Mouse (Mus musculus): Measurements from ENCODE around the gene Barx2.

The Barx2 gene

DNA sequence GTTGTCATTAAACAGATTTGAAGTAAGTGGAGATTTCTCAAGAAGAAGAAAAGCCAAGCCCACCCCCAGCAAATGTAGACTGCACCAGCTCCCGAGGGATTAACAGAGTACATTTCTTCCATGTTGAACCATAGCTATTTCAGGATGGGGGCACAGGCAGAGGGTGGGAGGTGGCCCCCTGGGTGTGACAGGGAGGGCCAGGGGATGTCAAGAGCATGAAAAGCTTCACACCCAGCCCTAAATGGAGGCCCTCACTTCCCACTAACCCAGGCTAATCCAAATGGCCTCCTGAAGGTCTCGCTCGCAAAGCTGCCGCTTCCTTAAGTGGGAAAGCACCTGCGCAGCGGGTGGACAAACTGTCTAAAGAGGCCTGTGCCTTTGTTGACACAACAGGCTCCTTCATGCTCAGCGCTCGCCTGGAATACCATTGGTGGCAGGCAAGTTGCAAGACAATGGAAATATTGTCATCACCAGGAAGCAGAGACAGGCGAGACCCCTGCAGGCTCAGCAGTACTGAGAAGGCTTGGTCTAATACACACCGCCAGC is 18.4 kb downstream of the Barx2 start:
- in situ Hi-C loops (cut with MboI; ENCODE audit: unreplicated experiment in 2 of 2): no loop called here

DNA sequence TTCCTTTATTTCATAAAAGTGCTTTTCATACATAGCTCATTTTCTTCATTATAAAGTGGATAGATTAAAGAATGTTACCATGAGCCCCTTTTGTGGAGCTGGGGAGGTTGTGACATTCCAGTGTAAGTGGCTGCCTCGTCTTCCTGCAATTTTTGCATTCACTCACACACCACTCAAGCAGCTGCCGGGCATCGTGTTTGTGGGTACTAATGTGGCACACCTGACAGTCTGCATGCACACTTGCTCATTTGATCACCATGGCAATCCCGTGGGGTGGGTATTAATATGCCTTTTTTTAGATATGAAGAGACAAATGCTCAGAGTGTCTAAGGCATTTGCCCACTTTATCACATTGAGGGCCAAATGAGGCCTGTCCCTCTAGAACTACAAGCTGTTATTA is 24.9 kb downstream of the Barx2 start:
- in situ Hi-C loops (cut with MboI; ENCODE audit: unreplicated experiment in 2 of 2): no loop called here

DNA sequence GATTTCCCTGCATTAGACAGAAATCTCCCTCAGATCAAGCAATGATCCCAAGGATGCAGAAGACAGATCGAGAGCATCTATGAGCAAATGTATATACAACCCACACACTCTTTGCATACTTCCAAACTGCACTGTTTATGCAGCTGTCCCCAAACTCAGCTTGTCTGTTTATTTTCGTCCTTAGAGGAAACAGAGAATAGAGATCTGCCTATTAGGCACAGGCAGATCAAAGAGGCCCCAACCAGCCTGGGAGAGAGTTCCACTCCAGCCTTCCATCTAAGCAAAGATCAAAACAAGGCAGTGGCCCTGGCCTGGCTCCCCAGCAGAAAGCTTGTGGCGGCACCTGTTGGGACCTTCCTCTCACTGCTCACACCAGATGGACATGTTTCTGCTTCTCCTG is 27.0 kb downstream of the Barx2 start:
- in situ Hi-C loops (cut with MboI; ENCODE audit: unreplicated experiment in 2 of 2): no loop called here

DNA sequence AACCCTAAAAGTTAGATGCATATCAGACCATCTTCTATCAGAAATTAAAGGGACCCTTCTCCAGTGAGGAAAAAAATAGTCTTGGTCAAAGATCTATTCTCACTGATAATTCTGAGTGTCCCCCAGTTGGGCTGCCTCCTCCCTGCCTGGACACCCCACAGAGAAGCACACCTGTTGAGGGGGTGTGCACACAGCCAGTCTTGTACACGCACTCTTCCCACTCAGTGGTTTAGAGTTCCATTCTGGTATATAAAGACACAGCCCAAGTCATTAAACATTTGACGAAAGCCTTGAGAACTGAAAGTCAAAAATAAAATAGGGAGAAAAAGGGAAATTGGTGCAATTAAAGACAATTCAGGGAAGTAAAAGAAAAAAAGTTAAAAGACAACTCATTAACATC is 30.9 kb downstream of the Barx2 start:
- in situ Hi-C loops (cut with MboI; ENCODE audit: unreplicated experiment in 2 of 2): no loop called here

DNA sequence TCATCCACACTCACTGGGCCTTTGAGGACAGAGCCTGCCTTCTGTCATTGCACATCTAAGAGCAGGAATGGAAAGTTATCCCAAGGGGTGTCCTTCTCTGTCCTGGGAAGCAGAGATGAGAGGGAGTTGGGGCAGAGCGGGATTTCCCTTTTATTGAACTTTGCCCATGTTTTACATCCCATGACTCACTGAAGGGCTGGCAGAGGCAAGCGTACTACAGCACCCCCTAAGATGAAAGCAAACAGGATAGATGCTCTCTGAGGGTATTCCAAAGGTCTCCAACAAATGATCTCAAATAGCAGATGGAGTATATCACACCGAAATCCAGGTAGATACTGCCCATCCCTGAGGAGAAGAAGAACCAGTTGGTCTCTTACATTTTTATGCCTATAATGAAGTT is 37.7 kb downstream of the Barx2 start:
- in situ Hi-C loops (cut with MboI; ENCODE audit: unreplicated experiment in 2 of 2): no loop called here

DNA sequence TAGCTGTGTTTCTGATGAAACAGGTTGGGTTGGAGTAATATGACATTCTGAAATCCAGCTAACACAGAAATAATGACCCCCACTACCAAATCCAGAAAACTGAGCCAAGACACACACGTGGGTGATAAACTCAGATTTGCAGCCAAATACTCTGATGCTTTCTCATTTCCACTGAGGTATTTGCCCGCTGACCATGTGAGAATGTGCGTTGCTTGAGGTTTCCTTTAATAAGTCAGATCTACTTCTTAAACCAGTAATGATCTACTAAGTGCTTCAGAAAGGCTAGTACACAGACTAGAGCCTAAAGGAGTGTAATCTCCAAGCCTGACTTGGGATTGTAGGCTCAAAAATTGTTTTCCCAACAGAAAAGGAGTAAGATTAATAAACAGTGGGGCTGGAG is 39.0 kb downstream of the Barx2 start:
- in situ Hi-C loops (cut with MboI; ENCODE audit: unreplicated experiment in 2 of 2): no loop called here

DNA sequence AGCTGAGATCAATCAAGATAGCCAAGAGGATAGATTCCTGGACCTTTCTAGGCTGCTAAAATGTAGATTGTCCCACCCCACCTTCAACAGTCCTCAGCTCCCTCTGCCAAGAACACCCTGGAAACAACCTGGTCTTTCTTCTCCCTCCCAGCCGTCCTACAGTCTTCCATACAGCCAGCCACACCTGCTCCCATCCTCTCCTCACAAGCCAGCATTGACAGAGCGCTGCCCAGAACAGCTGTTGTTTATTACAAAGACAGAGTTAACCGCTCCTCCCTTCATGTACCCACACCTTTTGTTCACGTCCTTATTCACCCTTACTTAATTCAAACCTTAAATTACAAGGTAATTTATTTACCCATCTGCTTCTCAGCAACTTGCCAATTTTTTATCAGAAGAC is 41.9 kb downstream of the Barx2 start:
- in situ Hi-C loops (cut with MboI; ENCODE audit: unreplicated experiment in 2 of 2): no loop called here

DNA sequence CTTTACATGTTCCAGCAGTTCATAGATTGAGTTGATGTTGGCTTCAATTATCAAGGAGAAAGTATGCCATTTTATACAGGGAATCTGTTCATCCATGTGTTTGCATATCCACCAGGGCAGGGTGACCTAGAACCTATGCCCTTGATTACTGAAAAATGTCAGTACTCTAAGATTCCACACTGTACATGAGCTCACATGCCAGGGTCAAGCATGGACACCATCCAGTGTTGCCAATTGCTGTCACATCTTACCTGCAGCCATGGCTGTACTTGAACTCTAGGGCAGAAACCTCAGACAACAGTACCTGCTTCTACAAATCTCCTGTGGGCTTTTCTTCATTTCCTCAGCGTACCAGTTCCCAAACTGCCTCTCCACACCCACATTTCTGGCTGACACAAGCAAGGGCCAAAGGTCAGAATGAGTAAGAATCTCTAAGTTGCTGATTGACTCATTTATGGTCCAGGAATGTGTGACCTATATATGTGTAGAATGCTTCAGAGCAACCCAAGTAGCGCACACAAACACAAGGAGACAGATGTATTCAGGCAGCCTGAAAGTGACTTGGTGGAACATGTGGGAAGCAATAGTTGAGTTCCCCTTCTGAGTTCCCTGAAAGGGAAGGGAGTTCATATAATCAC is 44.3 kb downstream of the Barx2 start:
- in situ Hi-C loops (cut with MboI; ENCODE audit: unreplicated experiment in 2 of 2): no loop called here

DNA sequence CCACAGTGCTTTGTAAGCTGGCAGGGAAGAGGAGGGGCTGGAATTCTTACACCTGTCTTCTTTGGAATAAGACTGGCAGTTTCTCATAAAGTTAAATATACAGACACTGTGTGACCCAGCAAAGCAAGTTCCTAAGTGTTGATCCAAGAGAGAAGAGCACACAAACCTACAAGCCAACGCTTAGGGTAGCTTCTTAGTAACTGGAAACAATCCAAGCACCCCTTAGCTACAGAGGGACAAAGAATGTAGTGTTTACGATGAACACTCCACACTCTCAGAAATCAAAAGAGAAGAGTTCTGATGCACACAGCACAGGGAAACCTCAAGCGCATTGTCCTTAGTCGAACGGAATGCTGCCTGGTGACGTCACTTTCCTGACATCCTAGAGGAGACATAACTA is 49.4 kb downstream of the Barx2 start:
- in situ Hi-C loops (cut with MboI; ENCODE audit: unreplicated experiment in 2 of 2): no loop called here

DNA sequence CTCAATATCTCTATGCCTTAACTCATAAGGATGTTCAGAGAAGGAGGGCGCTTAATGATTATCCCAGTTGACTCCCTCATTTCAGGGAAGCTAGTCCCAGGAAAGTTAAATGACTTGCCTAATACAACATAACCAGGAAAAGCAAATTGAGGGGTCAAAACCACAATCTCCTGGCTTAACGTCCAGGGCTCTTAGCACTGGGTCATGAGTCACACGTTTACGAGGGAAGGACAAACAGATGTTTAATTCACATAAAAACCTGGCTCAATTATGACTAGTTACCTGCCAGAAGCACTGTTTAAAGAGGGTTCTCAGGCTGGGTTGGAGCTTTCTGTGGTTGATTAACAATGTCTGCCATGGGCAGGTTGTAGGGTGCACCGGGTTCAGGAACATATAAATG is 53.8 kb downstream of the Barx2 start:
- in situ Hi-C loops (cut with MboI; ENCODE audit: unreplicated experiment in 2 of 2): no loop called here

DNA sequence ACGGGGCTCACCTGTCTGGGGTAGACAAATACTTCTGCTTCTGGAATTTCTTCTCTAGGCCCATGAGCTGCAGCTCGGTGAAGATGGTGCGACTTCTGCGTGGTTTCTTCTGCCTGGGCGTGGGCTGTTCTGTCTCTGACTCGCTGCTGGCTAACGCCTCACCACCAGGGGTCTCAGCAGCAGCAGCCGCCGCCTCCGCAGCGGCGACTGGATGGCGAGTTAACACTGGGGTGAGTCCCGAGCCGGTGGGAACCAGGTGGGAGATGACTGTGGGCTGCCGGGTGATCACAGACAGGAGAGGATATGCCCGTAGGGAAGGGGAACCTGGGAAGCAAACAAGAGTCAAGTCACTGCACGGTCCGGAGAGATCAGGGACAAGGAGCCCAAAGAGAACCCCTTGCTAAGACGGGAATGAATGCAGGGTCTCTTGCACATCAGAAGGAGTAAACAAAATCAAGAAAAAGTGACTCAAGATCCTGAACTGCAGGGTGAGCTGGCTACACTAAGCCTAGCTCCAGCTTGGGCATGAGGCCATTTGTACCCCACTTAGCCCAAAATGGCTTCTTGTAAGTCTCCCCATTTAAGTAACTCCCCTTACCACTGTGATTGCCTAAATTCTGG is 54.4 kb downstream of the Barx2 start:
- in situ Hi-C loops (cut with MboI; ENCODE audit: unreplicated experiment in 2 of 2): no loop called here

DNA sequence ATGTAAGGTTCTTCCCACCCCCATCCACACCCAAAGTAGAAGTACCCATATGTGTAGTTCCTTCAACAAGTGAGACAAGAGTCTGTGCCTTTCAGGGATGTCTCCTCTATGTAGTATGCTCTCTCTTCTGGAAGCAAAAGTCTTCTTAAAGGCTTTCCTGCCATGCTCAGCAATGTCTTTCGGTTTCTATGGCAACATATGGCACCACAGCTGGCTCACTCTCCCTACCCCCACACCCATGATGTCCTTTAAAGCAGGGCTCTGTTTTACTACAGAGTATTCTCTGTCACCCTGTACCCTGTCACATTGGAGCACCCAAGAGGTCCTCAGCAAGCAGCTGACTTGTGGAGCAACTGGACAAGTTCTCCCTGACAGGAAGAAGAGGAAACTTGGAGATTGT is 55.8 kb downstream of the Barx2 start:
- in situ Hi-C loops (cut with MboI; ENCODE audit: unreplicated experiment in 2 of 2): no loop called here

DNA sequence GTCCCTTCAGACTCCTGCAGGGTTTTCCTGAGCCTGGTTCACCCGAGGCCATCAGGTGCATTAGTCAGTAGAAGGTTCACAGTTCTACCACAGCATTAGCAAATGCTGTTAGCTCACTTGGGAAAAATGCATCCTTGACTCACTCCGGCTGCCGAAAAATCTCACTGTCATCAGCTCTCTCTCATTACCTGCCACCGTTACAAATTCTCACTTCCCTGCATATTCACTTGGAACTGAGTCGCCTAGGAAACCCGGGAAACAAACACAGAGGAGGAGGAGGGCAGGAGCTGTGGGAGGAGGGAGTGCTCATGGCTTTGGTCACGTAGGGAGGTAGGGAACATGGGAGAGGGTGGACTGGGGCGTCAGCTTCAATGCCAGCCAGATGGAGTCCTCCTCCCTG is 56.8 kb downstream of the Barx2 start:
- in situ Hi-C loops (cut with MboI; ENCODE audit: unreplicated experiment in 2 of 2): no loop called here

DNA sequence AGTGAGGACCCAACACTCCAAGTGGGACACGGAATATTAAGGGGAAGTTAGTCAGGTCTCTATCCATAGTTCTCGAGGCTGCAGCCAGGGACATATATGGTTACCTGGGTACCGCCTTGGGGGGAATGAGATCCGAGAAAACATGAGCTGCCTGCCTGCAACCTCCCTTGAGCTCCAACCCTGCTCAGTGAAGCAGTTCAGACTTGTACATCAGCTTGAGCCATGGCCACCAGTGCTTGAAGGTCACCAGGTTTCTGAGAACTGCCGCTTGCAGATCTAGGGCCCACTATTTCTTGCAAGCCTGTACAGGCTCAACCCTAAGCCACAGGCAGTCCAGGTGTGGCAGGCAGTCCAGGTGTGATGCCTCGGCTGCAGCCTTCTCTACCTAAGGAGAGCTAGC is 57.6 kb downstream of the Barx2 start:
- in situ Hi-C loops (cut with MboI; ENCODE audit: unreplicated experiment in 2 of 2): no loop called here

DNA sequence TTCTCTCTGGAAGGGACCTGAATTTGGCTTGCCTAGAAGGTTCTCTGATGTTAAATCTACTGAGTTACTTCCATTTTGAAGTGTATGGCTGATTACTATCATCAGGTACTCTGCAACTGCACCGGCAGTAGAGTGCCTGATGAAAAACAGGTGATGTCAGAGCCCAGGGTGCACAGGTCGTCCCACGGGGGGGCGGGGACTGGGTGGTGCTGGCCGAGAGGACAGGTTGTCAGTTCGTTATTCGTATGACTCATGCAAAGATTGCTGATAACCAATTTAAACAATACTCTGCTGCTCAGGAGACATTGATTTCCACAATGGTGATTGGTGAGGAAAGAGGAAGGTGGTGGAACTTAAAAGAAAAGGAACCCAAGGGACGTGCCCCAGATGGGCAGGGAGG is 61.6 kb downstream of the Barx2 start:
- in situ Hi-C loops (cut with MboI; ENCODE audit: unreplicated experiment in 2 of 2): no loop called here

DNA sequence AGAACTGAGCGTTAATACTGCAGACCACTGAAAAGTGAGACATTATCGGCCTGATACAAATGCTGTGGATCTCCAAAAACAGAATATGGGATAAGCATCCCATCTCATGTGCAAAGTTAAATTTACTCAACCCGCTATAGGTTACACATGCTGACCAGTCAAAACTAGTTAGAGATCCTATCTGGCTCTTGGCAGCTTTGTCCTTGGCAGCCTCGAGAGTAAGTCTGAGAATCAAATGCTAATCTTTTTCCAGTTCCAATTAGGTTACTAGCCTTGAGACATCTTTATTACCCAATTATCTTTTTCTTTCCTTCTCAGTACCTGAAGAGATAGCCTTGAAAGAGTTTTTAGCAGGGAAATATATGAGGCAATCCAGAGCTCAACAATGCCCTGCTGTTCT is 62.6 kb downstream of the Barx2 start:
- in situ Hi-C loops (cut with MboI; ENCODE audit: unreplicated experiment in 2 of 2): no loop called here

DNA sequence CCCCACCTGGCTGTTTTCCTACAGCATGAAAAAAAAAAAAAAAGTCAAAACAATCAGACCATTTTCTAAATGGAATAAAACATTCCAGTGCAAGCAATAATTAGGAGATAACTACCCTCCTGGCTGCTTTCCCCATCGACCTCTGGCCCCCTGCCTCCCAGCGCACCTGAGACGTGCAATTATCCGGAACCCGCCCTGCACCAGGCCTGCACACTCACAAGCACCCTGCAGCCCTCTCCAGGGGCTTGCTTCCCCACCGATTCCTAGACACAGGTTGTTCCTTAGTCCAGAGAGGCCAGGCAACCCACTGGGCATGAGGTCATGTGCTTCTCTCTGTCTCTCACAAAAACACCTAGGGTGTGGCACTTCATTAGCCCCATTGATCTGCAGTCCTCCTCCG is 63.9 kb downstream of the Barx2 start:
- in situ Hi-C loops (cut with MboI; ENCODE audit: unreplicated experiment in 2 of 2): no loop called here

DNA sequence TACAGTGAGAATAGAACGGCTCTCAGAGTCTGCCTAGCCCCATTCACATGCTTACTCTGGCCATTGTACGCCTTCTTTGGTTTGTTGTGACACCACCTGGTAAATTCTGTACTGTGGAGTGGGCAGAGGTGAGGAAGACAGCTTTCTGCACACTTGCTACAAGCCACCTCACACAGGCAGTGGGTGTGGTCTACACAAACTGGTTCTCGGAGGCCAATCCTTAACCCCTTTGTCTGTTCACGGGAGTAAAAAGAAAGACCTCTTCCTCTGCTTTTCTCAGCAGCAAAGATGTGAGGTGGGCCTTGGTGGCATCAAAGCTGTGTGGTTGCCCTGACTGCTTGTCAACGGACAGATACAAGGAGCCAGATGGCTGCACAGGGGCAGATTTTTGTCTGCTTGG is 68.6 kb downstream of the Barx2 start:
- in situ Hi-C loops (cut with MboI; ENCODE audit: unreplicated experiment in 2 of 2): no loop called here

DNA sequence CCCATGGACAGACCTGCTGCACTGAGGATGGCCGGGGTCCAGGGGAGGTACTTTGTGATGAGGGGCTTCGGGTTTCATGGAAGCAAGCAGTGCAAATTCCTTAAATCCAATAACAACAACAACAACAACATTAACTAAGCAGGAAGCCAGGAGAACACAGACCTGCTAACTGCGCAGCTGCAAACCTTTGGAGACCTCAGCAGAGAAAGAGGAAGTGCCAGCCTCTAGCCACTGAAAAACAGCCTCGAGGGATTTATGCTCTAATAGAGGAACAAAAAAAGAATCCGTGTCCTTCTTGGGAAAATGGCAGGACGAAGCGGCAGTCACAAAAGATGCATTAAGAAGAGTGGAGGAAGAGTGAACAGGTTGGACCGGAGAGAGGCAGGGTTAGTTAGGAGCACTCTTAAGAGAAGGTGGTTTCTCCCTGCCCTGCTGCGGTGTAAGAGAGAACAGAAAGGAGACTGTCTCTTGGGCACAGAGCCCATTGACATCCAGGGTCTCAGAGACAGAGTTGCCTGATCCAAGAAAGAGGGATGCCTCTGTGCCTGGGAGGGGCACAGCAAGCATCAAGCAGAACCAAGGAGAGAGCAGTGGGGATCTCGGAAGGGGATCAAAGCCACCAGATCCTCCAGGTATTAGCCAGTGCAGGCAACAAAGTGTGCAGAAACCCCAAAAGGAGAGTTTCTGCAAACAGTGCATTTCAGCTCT is 72.0 kb downstream of the Barx2 start:
- in situ Hi-C loops (cut with MboI; ENCODE audit: unreplicated experiment in 2 of 2): no loop called here

DNA sequence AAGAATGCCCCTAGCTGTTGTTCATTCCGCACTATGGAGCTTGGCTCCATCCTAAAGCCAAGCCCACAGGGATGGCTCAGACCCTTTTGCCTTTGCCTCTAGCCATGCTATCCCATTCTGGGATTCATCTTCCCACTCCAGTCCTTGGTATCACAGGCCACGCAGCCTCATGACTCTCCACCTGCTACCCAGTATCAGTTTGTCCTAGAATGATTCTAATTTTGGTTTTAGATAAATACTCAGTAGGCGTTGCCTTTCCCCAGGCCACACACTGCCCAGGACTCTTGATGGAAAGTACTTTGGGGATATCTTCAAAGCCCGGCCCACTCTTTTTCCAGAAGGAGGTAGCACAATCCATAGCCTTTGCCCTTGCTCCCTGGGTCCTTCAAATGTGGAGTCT is 72.7 kb downstream of the Barx2 start:
- in situ Hi-C loops (cut with MboI; ENCODE audit: unreplicated experiment in 2 of 2): no loop called here

DNA sequence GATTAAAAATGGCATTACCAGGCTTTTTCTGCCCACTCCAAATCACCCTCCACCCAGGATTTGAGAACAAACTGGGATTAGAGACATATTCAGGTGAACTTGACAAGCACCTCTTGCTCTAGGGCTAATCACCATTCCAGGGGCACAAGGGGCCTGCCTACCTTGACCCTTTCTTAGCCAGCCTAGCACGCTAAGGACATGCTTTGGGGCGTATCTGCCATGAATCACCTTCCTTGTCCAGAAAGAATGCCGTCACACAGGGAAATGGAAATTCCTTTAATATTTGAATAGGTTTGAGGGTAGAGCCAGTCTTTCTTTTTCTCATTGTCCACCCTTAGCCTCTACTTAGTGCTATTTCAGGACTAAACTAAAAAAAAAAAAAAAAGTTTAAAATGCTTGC is 73.2 kb downstream of the Barx2 start:
- in situ Hi-C loops (cut with MboI; ENCODE audit: unreplicated experiment in 2 of 2): no loop called here

Measured in v-Abl transformed pro-B cells (cell line).